Mouse (Mus musculus): ENCODE results near the gene Spryd4.

GRCm38 (mm10) chr10:128244121-128244520, 32.5 kb upstream of the Spryd4 start:
- no peak for TF ChIP-seq POLR2A (IDR thresholded peaks at IDR 0.05; ENCODE audit: borderline replicate concordance, insufficient read depth, low read length)
- TF ChIP-seq CTCF (IDR thresholded peaks at IDR 0.05; ENCODE audit: borderline replicate concordance, insufficient read depth, low read depth, low read length): no peak

Measured in cerebellum, adult 2 months (tissue).